Mouse (Mus musculus): Measurements from ENCODE around the gene Nrgn. TPM values are rescaled to one million over a fixed set of nuclear protein-coding genes. Genes with fewer than 3 reads are reported as not detected.

Nrgn gene
- polyA plus RNA-seq, 1 experiment: 7.8 TPM

GRCm38 (mm10) chr9:37554279-37554678 lies 1.6 kb upstream of the Nrgn start:
- Histone ChIP-seq H3K4me1 (ENCODE audit: control insufficient read depth, insufficient read depth, insufficient read length, low read length) (peaks cover 5% of the 10 kb centered on the region), H3K36me3 (ENCODE audit: control insufficient read depth, insufficient read depth, low read length) (no peaks in the 10 kb centered on the region), H3K27ac (ENCODE audit: insufficient read depth, low read depth, low read length) (no peak overlapping the region), H3K4me3 (ENCODE audit: low read depth, low read length) (no peak overlapping the region), H3K27me3 (ENCODE audit: control insufficient read depth, insufficient read depth, low read length) (peaks cover 9% of the 10 kb centered on the region)
- no peak for TF ChIP-seq POLR2A (IDR thresholded peaks at IDR 0.05; ENCODE audit: low read depth, low read length)
- no peak for TF ChIP-seq CTCF (IDR thresholded peaks at IDR 0.05; ENCODE audit: extremely low read depth, insufficient read length, insufficient replicate concordance, low read depth, low read length)
- 88% methylated on average over 1 of the region's 1 CpGs for WGBS

- Histone ChIP-seq H3K27me3 (ENCODE audit: control insufficient read depth, insufficient read depth, low read length) (peaks cover 9% of the 10 kb centered on the region), H3K4me3 (ENCODE audit: low read depth, low read length) (peak overlapping the region; percentile 48), H3K36me3 (ENCODE audit: control insufficient read depth, insufficient read depth, low read length) (no peaks in the 10 kb centered on the region), H3K27ac (ENCODE audit: insufficient read depth, low read depth, low read length) (no peak overlapping the region), H3K4me1 (ENCODE audit: control insufficient read depth, insufficient read depth, insufficient read length, low read length) (peaks cover 5% of the 10 kb centered on the region)
- 4% methylated on average over 23 of the region's 23 CpGs for WGBS
- TF ChIP-seq POLR2A (IDR thresholded peaks at IDR 0.05; ENCODE audit: low read depth, low read length) (no peak), CTCF (IDR thresholded peaks at IDR 0.05; ENCODE audit: extremely low read depth, insufficient read length, insufficient replicate concordance, low read depth, low read length) (no peak)
Observed at GRCm38 (mm10) chr9:37551751-37552531, 763 bp downstream of the Nrgn start.

GRCm38 (mm10) chr9:37550435-37550834 lies 2.3 kb downstream of the Nrgn start:
- 66% methylated on average over 1 of the region's 1 CpGs for WGBS
- H3K27me3 ChIP-seq (ENCODE audit: control insufficient read depth, insufficient read depth, low read length): peaks cover 9% of the 10 kb centered on the region
- TF ChIP-seq CTCF (IDR thresholded peaks at IDR 0.05; ENCODE audit: extremely low read depth, insufficient read length, insufficient replicate concordance, low read depth, low read length): no peak
- no peak for TF ChIP-seq POLR2A (IDR thresholded peaks at IDR 0.05; ENCODE audit: low read depth, low read length)
- H3K36me3 ChIP-seq (ENCODE audit: control insufficient read depth, insufficient read depth, low read length): no peaks in the 10 kb centered on the region
- H3K4me1 ChIP-seq (ENCODE audit: control insufficient read depth, insufficient read depth, insufficient read length, low read length): peaks cover 5% of the 10 kb centered on the region
- H3K27ac ChIP-seq (ENCODE audit: insufficient read depth, low read depth, low read length): no peak overlapping the region
- H3K4me3 ChIP-seq (ENCODE audit: low read depth, low read length): no peak overlapping the region

DNA sequence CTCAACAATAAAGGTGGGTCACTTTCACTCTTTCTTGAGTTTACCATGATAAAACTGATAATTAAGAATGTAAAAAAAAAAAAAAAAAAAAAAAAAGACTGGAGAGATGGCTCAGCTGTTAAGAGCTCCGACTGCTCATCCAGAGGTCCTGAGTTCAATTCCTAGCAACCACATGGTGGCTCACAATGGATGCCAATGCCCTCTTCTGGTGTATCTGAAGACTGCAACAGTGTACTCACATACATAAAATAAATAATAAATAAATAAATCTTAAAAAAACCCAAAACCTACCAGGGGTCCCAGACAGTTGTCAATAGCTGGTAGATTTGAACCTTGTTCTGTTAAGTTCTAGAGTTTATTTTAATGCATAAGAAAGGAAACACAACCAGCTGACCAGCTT lies 5.8 kb downstream of the Nrgn start:
- Histone ChIP-seq H3K27ac (ENCODE audit: insufficient read depth, low read depth, low read length) (no peak overlapping the region), H3K4me3 (ENCODE audit: low read depth, low read length) (no peak overlapping the region), H3K4me1 (ENCODE audit: control insufficient read depth, insufficient read depth, insufficient read length, low read length) (peaks cover 3% of the 10 kb centered on the region; the same call in 1 of the 2 replicates), H3K36me3 (ENCODE audit: control insufficient read depth, insufficient read depth, low read length) (no peaks in the 10 kb centered on the region), H3K27me3 (ENCODE audit: control insufficient read depth, insufficient read depth, low read length) (peaks cover 5% of the 10 kb centered on the region)
- TF ChIP-seq CTCF (IDR thresholded peaks at IDR 0.05; ENCODE audit: extremely low read depth, insufficient read length, insufficient replicate concordance, low read depth, low read length) (no peak), POLR2A (IDR thresholded peaks at IDR 0.05; ENCODE audit: low read depth, low read length) (no peak)
- WGBS: 62% methylated on average over 1 of the region's 1 CpGs

- Histone ChIP-seq H3K27me3 (ENCODE audit: control insufficient read depth, insufficient read depth, low read length) (no peaks in the 10 kb centered on the region), H3K36me3 (ENCODE audit: control insufficient read depth, insufficient read depth, low read length) (no peaks in the 10 kb centered on the region)
- WGBS: 70% methylated on average over 27 of the region's 27 CpGs
Observed at GRCm38 (mm10) chr9:37545847-37546452, 6.8 kb downstream of the Nrgn start.

GRCm38 (mm10) chr9:37545166-37545610 lies 7.5 kb downstream of the Nrgn start:
- Histone ChIP-seq H3K27ac (ENCODE audit: insufficient read depth, low read depth, low read length) (no peak overlapping the region), H3K4me3 (ENCODE audit: low read depth, low read length) (peak overlapping the region; percentile 63), H3K36me3 (ENCODE audit: control insufficient read depth, insufficient read depth, low read length) (no peaks in the 10 kb centered on the region), H3K27me3 (ENCODE audit: control insufficient read depth, insufficient read depth, low read length) (no peaks in the 10 kb centered on the region), H3K4me1 (ENCODE audit: control insufficient read depth, insufficient read depth, insufficient read length, low read length) (0 out of 2 replicates have a peak, but pooled peaks cover 3% of the 10 kb centered on the region)
- TF ChIP-seq CTCF (IDR thresholded peaks at IDR 0.05; ENCODE audit: extremely low read depth, insufficient read length, insufficient replicate concordance, low read depth, low read length): no peak
- TF ChIP-seq POLR2A (IDR thresholded peaks at IDR 0.05; ENCODE audit: low read depth, low read length): no peak
- 35% methylated on average over 17 of the region's 17 CpGs for whole genome bisulfite sequencing

More at GRCm38 (mm10) chr9:37545847-37546452, 6.8 kb downstream of the Nrgn start:
- TF ChIP-seq POLR2A (IDR thresholded peaks at IDR 0.05; ENCODE audit: low read depth, low read length) (no peak), CTCF (IDR thresholded peaks at IDR 0.05; ENCODE audit: extremely low read depth, insufficient read length, insufficient replicate concordance, low read depth, low read length) (no peak)
- Histone ChIP-seq H3K4me1 (ENCODE audit: control insufficient read depth, insufficient read depth, insufficient read length, low read length) (0 out of 2 replicates have a peak, but pooled peaks cover 3% of the 10 kb centered on the region), H3K27ac (ENCODE audit: insufficient read depth, low read depth, low read length) (no peak overlapping the region), H3K4me3 (ENCODE audit: low read depth, low read length) (no peak overlapping the region)

All from small intestine, adult 2 months (tissue).